Mouse (Mus musculus): ENCODE data around the gene Greb1.

Gene Greb1

DNA sequence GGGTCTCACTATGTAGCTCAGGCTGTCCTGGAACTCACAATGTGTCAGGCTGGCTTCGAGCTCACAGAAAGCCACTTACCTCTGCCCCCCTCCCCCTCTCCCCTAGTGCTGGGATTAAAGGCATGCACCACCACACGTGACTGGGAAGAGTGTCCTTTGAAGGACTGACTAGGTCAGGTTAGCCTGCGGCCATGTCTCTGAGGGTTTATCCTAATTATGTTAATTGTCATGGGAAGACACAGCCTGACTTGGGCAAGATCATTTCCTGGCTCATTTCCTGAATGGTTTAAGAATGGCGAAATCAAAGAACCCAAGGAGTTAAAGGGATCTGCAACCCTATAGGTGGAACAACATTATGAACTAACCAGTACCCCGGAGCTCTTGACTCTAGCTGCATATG is 105.9 kb downstream of the Greb1 start:
- no peak for DNase-seq (ENCODE audit: low spot score in 2 of 2)

DNA sequence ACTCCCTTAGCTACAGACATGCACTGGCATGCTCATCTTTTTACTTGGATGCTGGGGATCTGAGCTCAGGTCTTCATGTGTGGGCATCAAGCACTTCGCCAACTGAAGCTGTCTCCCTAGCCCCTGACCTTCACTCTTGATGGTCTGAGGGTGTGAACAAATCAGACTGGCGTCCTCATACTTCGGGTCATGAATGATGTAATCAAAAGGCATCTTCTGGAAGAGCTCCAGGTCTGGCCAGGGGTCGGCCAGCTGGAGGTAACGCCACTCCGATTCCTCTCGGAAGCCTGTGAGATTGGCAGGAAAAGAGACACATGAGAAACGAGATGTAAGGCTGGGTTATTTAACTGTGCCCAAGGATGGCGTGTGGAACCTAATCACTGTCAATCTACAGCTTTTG is 110.1 kb downstream of the Greb1 start:
- DNase-seq (ENCODE audit: low spot score in 2 of 2) = no peak

DNA sequence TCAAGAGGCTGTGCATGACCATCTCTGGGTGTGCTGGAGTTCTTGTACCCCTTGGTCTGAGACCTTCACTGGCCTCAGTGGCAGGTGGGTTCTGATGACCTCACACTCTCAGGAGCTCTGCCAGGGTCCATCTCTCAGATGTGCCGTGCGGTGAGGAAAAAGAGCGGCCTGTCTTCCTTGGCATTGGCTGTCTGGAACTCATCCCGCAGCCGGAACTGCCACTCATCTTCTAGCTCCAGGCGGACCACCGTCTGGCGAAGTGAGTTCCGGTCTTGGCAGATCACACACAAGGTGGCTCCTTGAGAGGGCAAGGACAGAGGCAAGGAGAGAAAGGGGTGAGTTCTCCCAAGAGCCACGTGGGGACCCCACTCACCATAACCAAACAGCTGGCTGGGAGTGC is 128.4 kb downstream of the Greb1 start:
- DNase-seq (ENCODE audit: low spot score in 2 of 2) = no peak

DNA sequence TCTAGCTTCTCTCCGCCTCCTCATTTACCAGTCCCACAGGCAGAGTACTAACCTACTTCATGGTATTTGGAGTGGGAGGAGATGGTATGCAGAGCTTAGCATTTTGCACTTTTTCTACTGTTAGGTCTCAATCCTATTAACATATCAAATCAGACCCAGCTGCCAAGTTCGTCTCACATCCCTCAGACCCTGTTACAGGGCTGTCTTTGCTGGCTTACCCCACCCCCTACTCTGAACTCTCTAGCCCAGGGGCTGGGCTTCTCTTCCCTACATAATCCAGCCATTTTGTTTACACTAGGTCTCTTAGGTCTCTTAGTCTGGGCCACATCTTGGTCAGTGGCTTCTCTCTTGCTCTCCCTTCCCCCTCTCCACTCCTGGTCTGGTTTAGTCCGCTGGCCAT is 131.5 kb downstream of the Greb1 start:
- DNase-seq (ENCODE audit: low spot score in 2 of 2) = no peak

DNA sequence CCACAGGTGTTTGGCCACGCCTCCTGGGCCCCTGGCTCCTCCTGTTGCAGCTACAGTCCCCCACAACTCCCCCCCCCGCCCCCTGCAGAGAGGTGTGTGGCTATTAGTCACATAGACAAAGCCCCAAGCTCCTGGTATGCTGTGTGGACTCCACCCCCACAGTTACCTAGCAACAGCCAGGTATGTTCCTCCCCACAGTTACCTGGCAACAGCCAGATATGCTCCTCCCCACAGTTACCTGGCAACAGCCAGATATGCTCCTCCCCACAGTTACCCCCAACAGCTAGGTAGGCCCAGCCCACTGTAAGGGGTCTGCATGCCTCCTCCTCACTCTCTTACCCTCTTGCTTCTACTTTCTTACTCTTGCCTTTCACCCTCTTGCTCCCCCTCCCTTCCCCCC is 135.7 kb downstream of the Greb1 start:
- DNase-seq (ENCODE audit: low spot score in 2 of 2) = no peak

DNA sequence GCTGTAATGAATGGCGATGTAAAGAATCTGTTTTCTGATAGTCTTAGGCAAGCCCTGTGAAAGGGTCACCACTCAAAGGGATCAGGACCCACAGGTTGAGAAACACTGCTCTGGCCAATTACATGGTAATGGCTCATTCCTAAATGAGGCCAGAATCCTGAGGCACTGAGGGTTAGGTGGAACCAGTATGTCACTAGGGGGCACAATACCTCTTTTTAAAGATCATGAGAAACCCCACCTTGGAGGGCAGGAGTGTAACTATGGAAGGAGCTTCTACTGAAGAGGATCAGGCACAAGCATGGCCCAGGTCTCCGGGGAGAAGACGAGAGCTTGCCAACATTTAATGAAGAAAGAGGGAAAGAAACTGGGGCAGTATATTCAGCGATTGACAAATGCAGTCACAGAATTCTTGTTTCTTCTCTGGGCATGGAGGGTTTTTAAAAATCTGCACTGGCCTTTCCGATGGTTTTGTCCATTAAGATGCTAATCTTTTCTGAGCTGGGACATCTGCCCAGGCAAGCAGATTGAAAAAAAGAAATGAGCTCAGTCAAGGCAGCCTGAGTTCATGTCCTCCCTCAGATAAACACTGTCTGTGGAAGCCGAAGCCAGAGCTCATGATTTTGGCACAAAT is 137.6 kb downstream of the Greb1 start:
- DNase-seq (ENCODE audit: low spot score in 2 of 2) = peak; percentile 33 to 49

DNA sequence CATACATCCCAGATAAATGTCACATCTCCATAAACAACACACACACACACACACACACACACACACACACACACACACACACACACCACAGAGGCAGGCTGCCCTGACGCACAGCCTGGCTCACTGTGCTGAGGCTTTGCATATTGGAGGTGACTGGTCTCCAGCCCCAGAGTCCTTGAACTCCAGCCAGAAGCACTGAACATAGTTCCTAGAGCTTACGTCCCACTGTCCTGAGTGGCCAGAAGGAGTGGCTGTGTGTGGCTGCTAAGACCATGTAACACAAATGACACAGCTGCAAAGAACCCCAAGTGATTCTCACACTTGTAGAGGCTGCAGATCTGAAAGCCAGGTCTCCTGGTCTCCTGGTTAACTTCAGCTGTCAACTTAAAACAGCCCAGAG is 138.8 kb downstream of the Greb1 start:
- no peak for DNase-seq (ENCODE audit: low spot score in 2 of 2)

DNA sequence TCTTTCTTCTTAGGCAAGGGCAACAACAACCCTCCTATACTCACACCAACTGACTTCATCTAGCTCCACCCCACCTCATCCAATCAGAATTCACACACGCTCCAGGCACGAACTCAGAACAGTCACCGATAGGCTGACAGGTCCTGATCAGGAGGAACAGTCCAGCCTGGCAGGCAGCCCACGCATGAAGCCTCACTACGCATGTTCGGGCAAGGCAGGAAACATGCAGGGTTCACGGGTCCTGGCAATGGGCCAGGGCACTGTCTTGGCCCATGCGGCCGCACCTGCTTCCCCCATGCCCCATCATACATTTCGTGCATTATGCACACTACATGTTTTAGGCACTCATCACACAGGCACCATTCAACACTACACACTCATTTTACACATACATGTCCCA is 139.2 kb downstream of the Greb1 start:
- DNase-seq (ENCODE audit: low spot score in 2 of 2) = no peak

DNA sequence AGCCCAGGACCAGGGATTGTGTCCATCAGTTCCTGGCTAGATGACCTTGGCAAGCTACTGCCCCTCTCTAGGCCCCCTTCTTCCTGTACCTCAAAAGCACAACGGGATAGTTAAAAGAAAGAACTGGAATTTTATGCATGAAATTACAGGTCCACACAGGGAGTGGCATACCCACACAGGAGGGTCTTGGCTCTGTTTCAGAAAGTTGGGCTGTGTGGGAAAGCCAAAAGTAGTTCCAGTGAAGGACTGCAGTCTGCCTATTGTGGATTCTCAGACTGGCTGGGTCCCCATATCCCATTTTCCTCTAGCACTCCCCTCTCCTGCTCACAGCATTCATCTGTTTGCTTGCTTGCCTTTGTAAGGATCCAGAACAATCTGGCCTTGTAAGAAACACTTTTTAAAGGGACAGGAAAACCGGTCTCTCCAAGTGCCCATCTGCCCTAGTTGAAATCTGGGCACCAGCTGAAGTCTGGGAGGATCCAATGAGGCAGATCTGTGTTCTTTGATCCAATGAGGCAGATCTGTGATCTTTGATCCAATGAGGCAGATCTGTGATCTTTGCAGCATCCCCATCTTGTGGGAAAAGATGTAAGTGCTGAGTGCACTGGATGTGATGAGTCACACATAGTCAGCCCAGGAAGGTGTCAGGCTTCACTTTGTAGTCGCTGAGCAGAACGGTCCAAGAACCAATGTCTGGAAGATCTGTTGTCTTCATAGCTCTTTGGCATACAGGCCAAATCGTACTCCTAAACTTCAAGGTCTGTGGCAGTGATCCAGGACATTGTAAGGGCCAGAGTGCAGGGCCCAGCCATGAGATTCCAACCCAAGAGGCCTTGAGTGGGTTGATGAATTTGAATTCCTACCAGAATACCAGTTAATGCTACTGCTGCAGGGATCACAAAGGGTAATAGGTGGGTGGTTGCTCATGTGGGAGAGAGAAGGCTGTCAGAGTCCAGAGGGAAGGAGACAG is 143.5 kb downstream of the Greb1 start:
- peak in 1 of 2 experiments; percentile 38 for DNase-seq (ENCODE audit: low spot score in 2 of 2)

DNA sequence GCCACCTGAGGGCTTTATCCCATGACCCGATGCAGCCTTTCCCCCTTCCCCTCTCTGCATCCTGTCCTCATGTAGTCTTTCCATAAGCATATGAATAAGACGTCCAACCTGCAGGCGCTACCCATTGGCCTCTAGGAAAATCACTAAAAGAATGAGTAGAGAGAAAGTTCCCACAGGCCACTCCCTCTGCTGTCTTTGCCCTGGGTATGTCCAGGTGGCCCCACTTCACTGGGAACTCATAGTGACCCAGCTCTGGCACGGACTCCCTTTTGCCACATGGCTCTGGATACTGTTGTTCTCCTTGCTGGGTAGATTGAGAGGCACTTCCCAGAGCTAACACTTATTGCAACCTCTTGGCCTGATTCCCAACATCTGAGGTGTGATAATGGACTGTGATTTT is 145.1 kb downstream of the Greb1 start:
- no peak for DNase-seq (ENCODE audit: low spot score in 2 of 2)

DNA sequence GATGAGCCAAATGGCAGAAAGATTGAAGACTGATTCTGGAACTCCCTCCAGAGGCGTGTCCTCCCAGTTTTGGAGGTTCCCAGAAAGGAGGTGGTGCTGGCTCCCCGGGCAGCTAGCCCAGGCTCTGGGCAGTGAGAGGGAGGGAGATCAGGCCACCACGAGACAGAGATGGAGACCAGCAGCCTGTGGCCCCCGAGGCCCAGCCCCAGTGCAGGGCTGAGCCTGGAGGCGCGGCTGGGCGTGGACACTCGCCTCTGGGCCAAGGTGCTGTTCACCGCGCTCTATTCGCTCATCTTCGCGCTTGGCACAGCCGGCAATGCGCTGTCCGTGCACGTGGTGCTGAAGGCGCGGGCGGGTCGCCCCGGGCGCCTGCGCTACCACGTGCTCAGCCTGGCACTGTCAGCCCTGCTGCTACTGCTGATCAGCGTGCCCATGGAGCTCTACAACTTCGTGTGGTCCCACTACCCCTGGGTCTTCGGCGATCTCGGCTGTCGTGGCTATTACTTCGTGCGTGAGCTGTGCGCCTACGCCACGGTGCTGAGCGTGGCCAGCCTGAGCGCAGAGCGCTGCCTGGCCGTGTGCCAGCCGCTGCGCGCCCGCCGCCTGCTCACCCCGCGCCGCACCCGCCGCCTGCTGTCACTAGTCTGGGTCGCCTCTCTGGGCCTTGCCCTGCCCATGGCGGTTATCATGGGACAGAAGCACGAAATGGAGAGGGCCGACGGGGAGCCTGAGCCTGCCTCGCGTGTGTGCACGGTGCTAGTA is 147.2 kb downstream of the Greb1 start, which contains the start of gene Ntsr2:
Ntsr2 (plus strand) TSS at position 51 of the 762 bp plus-strand sequence.
- DNase-seq (ENCODE audit: low spot score in 2 of 2) = peak; percentile 31 to 61

DNA sequence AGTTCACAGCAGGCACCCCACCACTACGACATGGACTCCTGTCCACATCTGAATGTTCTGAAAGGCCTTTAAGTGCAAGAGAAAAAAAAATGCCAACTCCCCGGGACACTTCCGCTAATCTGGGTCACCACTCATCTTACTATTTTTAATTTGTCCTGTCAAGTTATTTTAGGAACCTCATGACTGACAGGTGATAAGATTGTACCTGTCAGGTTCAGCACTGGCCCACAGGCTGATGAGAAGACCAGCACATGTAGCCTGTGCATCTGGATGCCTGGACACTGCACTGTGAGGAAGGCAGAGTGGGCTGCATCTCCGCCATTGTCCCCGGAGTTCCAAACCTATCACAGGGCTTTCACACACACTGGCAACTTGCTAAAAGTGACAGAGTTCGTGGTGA is 150.9 kb downstream of the Greb1 start:
- no peak for DNase-seq (ENCODE audit: low spot score in 2 of 2)

DNA sequence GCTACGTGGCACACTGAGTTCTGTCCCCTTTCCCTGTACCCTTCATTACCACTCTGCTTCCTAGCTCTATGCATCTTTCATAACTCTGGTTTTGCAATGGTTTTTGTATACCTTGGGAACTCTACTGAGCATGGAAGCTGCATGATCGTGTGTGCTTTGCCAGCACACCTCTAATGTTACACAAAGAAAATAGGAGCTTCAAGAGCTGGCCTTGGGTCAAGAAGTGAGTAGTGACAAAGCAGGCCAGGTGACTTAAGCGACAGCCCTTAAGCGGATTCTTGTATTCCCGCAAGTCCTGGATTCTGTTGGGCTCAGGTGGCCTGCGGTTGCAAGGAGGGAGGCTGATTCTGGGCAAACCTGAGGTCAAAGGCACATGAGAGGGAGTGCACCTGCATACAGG is 152.4 kb downstream of the Greb1 start:
- no peak for DNase-seq (ENCODE audit: low spot score in 2 of 2)

DNA sequence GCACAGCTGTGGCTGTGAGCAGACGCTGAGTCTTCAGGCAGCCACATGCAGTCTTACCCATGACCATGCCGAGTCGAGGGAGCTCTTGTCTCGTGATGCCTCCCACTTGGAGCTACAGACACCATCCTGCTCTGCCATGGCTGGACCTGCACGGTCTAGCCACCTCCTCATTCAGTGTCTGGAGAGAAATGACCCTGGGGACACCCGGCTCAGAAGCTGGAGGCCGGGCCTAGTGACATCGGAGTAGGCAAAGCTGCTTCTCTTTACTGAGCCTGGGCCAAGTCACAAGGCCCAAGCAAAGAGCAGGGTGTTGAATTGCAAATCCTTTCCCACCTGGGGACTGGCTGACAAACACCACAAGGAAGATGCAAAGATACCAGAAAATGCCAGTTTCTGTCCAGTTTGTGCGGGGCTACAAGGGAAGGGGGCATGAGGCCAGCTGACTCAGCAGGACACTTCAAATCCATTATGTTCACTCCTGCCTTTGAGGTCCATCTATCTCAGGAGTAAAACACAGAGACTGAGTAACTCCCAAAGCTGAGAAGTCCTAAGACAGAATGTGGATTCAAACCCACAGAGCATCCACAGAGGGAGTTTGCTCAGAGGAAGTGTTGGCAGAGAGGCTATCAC is 153.8 kb downstream of the Greb1 start:
- no peak for DNase-seq (ENCODE audit: low spot score in 2 of 2)

DNA sequence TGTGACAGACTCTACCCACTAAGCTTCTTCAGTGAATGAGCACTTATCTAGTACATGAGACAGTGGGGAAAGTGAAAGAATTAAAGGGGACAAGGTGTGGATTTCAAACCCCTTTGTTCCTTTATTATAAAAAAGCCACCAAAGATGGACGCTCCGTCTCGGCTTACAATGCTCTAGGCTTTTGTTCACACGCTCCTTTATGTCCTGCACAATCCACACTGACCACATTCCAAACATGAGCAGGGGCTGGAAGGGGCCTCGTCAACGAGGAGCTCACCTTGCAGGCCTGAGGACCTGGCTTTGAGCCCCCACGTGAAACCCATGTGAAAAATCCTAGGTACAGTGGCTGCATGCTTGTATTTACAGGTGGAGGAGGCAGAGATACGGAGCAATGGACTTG is 156.0 kb downstream of the Greb1 start:
- no peak for DNase-seq (ENCODE audit: low spot score in 2 of 2)

DNA sequence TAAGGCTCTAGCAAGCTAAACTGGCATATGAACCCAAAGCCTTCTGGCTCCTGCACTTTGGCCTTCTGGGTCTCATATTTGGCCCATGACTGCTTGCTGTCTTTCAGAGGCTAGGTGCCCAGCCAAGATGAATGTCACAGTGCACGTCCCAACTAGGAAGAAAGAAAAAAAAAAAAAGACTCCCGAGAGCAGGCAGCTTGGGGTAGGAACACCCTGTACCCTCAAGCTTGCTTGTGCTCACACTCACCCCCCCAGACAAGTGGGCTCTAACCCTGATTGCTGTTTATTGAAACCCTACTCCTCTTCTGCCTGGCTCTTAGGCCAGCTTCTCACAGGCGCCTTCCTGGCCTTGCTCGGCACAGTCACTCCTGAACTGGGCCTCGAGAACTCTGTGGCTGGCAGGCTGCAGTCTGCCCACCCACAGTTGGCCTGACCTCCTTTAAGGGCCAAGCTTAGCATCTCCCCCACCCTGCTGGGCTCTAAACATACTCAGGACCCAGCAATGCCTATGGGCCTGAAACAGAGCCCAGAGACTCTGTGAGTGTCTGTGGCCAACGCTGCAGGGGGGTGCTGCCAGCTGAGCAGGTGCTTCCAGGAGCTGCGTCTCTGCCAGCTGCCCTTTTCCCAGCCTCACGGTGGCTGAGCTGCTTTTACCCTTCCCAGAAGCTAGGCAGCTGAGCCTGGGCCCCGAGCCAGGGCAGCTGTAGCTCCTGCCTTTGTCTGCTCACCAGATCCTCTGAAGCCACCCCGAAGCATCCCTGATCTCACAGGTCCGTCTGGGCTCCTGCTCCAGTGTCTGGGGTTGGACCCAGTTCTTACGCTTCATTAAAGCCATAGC is 157.0 kb downstream of the Greb1 start:
- peak in 1 of 2 experiments; percentile 31 for DNase-seq (ENCODE audit: low spot score in 2 of 2)

DNA sequence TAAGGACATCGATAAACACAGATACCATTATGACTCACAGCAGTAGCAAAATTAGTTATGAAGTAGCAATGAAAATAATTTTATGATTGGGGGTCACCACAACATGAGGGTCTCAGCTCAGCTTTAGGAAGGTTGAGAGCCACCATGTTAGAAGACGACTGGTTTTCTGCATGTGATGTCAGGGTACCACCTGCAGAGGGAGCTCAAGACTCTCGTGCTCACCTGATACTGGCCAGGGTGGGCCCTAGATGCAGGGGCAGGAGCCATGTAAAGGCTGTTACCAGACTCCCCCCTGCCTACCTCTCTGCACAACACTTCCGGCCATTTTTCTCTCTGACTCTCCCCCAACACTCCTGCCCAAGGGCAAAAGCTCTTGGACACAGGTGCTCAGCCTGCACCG is 158.7 kb downstream of the Greb1 start:
- DNase-seq (ENCODE audit: low spot score in 2 of 2) = no peak

DNA sequence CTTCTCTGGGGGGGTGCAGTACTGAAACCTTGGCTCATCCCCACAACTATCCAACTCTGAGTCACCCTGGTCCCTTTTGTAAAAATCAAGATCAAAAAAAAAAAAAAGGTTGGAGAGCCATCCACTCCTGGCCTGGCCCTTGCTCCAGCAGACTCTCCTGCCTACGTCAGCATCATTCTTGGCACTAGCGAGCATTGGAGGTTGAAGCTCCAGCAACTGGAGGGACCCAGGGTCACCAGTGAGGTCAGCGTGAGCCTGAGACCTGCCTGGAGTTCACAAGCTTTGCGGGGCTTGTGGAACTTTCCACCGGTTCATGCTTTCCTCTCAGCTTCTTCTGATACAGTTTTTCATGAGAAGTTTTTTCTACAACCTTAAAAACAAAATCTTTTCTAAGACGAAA is 160.6 kb downstream of the Greb1 start:
- no peak for DNase-seq (ENCODE audit: low spot score in 2 of 2)

DNA sequence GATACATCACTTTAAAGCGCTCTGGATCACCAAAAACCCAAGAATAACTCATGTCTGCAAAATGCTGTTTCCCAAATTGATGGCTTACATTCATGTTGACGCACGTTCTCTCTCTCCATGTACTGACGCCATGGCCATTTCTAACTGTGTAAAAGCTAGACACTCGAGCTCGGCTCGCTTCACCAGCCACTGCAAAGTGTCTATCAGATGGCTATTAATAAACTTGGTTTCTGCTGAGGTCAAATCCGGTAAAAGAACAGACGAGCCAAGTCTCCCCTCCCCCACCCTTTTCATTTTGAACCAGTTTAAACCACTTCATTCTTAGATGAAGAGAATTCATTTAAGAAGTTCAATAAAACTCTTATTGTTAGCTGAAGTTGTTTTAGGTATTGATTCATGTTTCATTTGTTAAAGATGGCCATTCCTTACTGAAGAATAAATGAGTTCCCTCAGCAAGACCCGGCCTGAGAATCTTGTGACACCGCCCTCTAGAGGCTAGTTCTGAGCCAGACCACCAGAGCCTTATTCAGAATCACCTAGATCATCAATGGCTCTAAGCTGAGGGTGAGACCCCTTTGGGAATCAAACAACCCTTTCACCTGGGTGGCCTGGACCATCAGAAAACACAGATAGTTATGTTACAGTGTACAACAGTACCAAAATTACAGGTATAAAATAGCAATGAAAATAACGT is 161.5 kb downstream of the Greb1 start:
- no peak for DNase-seq (ENCODE audit: low spot score in 2 of 2)

DNA sequence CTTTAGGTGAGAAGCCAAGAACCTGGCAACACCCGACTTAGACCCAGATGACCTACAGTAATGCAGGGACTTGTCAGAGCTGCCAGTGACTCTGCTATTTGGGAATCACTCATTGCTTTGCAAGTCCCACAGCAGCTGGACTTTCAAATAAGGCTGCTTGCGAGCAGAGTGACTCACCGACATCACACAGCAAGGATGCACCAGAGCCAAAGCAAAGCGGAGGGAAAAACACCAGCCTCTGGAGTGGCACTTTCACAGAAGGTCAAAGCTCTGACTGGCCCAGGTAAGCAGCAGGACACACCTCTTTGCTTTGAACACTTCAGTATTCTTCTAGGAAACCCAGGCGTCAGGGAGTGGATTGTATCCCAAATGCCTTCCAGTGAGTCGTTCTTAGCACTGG is 164.9 kb downstream of the Greb1 start:
- DNase-seq (ENCODE audit: low spot score in 2 of 2) = no peak
